Mouse (Mus musculus) T-helper 1 cell (primary cell): ENCODE measurements around the gene Rabgap1l.
"Not testable (repeated sequence)": the region's sequence is repeated elsewhere in the genome, so short reads cannot be mapped to it uniquely, and the experiment has no call there.

Source experiments
- in situ Hi-C: fragments of 300-600 bp; cut with MboI, MseI; formaldehyde crosslinking; loops from one replicate; pipeline ENCODE4 v1.15.1; 2025; ENCODE audit warnings: high pct_unique_total_duplicates

Rabgap1l gene

GRCm38 (mm10) chr1:160286400-160287057 is 506.5 kb downstream of the Rabgap1l start:
- in situ Hi-C loops, result no loop called here

- in situ Hi-C loops, result no loop called here
Observed at GRCm38 (mm10) chr1:160284241-160284640, 508.8 kb downstream of the Rabgap1l start.

- in situ Hi-C loops, result not testable (repeated sequence)
Observed at GRCm38 (mm10) chr1:160282166-160282874, 510.7 kb downstream of the Rabgap1l start.

GRCm38 (mm10) chr1:160281337-160282084 is 511.5 kb downstream of the Rabgap1l start:
- in situ Hi-C loops, result no loop called here

DNA sequence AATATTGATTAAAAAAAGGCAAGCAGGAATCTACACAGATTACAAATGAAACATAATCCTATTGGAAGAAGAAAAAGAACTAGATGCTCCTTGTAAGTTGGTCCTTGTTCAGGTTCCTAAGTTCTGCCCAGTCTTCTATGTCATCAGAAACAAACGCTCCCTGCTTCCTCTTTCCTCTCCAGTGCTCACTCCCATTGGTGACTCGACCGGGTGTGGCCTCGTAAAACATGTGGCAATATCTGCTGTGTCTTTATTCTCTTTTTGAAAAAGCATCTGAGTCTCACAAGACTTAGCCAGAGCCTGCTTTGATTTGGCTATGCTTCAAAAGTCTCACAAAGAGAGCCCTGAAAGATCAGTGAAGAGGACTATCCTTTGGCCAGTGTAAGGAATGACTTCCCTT is 512.4 kb downstream of the Rabgap1l start:
- in situ Hi-C loops, result no loop called here

DNA sequence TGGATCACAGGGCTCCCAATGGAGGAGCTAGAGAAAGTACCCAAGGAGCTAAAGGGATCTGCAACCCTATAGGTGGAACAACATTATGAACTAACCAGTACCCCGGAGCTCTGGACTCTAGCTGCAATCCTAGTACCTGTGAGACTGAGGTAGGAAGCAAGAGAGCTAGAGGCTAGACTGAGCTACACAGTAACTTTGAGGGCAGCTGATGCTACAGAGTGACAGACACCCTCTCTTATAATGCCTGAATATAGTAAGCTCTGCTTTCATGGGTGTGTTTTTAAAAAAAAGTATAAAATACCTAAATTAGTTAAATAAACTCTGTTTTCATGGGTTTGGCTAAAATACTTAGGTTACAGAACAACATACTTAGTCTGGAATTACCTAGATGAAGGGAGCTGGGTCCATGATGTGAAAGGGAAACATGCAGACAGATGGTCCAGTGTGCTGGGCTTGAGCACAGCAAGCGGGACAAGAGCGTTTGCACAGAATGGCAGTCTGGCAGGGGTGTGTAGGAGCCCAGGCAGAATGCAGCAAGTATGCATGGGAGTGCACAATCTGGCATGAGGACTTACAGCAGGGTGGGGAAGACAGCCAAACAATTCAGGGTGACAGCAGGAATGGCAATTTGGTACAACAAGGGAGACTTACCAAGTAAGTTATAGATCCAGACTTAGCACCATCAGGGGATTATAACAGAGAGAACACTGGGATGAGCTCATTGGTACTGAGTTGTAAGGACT is 514.9 kb downstream of the Rabgap1l start:
- in situ Hi-C loops, result no loop called here

GRCm38 (mm10) chr1:160275248-160275647 is 517.8 kb downstream of the Rabgap1l start:
- in situ Hi-C loops, result no loop called here

DNA sequence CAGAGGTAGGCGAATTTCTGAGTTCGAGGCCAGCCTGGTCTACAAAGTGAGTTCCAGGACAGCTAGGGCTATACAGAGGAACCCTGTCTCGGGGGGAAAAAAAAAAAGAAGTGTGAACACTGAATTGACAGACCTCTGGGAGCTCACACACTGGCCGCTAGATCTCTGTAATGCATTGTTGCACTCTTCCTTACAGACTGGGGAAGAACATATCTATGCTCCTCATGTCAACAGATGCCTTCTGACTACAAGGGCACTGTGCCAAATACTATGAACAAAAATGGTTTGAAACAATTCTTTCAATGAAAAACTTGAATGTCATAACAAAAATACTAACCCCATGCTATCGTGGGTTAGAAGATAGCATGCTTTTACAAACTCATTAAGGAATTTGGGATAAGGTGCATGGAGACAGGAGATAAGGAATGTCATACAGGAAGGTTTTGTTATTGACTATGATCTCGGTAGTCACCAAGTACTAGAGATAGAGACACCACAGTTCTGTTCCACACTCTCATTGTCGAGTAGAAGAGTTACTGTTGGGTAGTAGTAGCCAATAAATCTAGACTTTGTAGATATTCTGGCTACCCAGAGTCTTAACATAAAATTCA is 519.8 kb downstream of the Rabgap1l start:
- in situ Hi-C loops, result no loop called here

- in situ Hi-C loops, result no loop called here
Observed at GRCm38 (mm10) chr1:160271282-160271967, 521.6 kb downstream of the Rabgap1l start.

GRCm38 (mm10) chr1:160268322-160268721 is 524.7 kb downstream of the Rabgap1l start:
- in situ Hi-C loops, result no loop called here

DNA sequence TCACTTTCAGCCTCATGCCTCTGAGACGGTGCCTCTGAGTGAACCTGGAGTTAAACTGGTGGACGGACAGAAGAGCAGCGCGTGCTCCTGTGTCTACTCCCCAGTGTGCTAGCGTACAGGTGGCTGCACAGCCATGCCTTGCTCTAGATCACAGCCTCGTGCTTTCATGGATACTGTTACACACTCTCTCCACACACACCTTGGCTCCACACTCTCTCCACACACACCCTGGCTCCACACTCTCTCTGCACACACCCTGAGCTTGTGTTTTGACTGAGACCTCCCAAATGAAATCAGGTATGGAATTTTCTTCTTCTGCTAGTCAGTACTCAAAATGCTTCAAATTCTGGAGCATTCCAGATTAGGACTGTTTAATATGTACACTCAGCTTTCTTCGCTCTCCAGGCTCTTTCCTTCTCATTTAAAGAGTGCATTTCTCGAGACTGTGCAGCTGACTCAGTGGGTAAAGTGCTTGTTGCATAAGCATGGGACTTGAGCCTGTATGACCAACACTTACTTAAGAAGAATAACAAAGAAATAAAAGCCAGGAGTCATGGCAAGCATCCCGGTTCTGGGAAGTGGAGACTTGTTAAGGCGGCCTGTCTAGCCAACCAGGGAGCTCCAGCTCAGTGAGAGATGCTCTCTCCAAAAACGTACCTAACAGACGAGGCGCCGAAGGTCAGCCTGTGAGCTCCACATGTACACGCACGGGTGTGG is 529.2 kb downstream of the Rabgap1l start:
- in situ Hi-C loops, result no loop called here

- in situ Hi-C loops, result no loop called here
Observed at GRCm38 (mm10) chr1:160263053-160263452, 530.0 kb downstream of the Rabgap1l start.

DNA sequence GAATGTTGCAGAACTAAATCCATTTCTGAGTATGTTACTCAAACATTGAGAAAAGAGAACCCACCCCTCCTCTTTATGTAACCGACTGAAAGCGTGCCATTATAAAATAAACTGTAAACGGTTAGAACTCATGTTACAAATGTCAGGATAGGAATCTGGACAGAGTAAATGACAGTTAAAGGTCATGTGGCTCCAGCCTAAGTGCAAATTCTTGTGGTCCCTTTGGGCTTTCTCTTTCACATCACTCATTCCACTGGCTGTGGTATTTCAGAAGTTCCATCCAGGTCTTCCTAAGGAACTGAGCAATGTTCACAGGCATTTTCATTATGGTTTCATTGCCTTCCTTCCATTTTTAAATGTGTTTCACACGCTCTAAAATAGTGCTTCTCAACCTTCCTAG is 530.6 kb downstream of the Rabgap1l start:
- in situ Hi-C loops, result no loop called here

DNA sequence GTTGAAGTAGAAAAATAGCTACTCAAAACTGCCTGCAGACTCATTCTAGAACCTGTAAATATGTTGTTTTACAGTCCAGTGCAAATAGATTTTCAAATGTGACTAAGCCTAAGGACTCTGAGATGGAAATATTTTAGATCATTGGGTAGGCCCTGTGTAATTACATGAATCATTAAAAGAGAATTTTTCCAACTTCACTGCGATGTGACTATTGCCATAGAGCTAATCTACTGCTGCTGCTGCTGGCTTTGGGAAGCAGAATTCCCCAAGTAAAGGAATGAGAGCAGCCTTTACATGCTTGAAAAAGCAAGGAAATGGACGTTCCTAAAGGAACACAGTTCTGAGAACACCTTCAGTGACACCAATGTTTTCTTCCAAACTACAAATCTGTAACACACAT is 531.2 kb downstream of the Rabgap1l start:
- in situ Hi-C loops, result no loop called here

GRCm38 (mm10) chr1:160260605-160261004 is 532.4 kb downstream of the Rabgap1l start:
- in situ Hi-C loops, result no loop called here

DNA sequence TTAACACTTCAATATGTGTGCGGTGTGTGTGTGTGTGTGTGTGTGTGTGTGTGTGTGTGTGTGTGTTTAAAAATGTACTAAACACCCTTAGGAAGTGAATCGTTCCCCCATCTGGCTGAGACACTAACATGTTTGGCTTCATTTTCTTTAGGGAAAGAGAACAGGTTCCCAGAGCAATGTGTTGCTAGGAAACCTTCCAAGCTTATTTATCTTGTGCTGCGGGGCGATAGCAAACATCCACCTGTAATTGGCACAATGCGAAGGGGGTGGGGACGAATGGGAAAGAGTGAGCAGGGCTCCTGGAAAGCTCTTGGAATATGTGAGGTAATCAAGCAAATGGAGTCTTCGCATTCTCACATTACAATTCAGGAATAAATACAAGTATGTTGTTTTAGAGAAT is 533.1 kb downstream of the Rabgap1l start:
- in situ Hi-C loops, result no loop called here

DNA sequence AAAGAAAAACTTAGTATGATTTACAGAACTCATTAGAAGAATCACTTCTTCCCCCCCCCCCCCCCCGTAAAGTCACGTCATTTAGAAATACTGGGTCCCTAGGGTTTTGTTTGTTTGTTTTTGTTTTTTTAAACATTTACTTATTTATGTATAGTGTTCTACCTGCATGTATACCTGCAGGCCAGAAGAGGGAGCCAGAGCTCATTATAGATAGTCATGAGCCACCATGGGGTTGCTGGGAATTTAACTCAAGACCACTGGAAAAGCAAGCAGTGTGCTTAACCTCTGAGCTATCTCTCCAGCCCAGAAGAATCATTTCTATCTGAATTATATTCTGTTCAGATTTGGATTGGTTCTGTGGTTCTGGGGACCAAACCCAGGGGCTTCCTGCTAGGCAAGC is 539.9 kb downstream of the Rabgap1l start:
- in situ Hi-C loops, result no loop called here

DNA sequence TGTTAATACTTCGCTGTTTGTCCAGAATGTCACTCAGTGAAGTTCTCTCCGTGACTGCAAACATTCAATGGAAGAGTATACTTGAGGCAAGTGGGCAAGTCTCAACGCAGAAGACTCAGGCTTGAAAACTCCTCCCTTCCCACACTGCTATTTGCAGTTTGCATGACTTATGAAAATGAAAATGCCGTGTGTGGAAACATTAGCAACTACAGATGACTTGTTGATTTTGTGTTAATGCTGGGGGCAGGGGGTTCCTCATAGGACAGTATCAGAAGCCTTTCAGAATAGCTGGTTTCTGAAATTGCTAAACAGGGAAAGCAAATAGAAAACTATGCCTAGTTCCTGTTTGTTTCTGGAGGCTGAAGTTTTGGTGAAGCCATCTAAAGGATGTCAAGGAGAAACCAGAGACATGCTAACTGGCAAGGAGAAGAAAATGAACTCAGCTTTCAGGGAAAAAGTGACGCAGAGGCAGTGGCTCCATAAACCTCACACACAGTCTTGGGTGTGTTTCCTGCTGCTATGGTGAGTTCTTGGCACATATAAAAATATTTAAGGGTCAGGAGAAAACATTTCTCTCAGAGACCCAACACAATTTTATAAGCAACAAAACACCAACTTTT is 541.5 kb downstream of the Rabgap1l start:
- in situ Hi-C loops, result no loop called here

DNA sequence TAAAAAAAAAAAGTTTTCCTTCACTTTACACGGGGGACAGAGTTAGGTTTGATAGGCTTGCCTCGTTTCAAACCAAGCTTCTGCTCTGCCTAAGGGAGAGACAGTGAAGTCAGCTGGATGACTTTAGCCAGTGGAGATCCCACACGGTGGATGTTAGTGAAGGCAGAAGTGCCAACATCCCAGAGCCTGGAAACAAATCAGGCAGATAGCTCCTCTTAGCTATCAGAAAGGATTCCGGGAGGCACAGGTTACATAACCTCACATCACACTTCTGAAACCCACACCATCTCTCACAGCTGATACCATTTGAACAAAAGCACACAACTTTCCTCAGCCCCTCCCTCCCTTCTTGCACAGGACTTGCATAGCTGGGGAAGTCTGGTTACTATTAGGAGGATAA is 542.2 kb downstream of the Rabgap1l start:
- in situ Hi-C loops, result no loop called here

GRCm38 (mm10) chr1:160249786-160250185 is 543.2 kb downstream of the Rabgap1l start:
- in situ Hi-C loops, result no loop called here
